Mouse (Mus musculus) midbrain, embryonic 14.5 days (tissue): Measurements from ENCODE around the gene Slc25a1. TPM values are rescaled to one million over a fixed set of nuclear protein-coding genes. Genes with fewer than 3 reads are reported as not detected.

Experiments
- ATAC-seq: fragments of 200-750 bp; cut with Nextera tagmentation; 2 replicates; pipeline ENCODE4 v1.8.0; 2017; ENCODE audit warnings: moderate number of reproducible peaks, moderate library complexity; ENCODE audit not compliant: low FRiP score, low TSS enrichment
- DNase-seq: peaks from one replicate; pipeline ENCODE4 v3.0.0-alpha.2; 2015
- H3K27ac ChIP-seq: fragments of 300-500 bp; sonication (generic); replicated peaks from 2 replicates; pipeline ENCODE4 v1.5.1; 2014; ENCODE audit warnings: mild to moderate bottlenecking, low read depth, low read length, moderate library complexity
- H3K27me3 ChIP-seq: fragments of 300-500 bp; sonication (generic); 2 replicates; pipeline ENCODE4 v1.6.1; 2014; ENCODE audit warnings: low read length, control low read depth, mixed read lengths; ENCODE audit not compliant: control insufficient read depth, insufficient read depth
- H3K36me3 ChIP-seq: fragments of 300-500 bp; sonication (generic); 2 replicates; pipeline ENCODE4 v1.6.1; 2014; ENCODE audit warnings: low read length, control low read depth; ENCODE audit not compliant: control insufficient read depth, insufficient read depth
- H3K4me1 ChIP-seq: fragments of 300-500 bp; sonication (generic); 2 replicates; pipeline ENCODE4 v1.6.1; 2014; ENCODE audit warnings: mild to moderate bottlenecking, antibody characterized with exemption, low read length, control low read depth; ENCODE audit not compliant: control insufficient read depth, insufficient read depth
- H3K4me2 ChIP-seq: fragments of 300-500 bp; sonication (generic); 2 replicates; pipeline ENCODE4 v1.6.1; 2014; ENCODE audit warnings: mild to moderate bottlenecking, low read length, moderate library complexity
- H3K4me3 ChIP-seq: fragments of 300-500 bp; sonication (generic); replicated peaks from 2 replicates; pipeline ENCODE4 v1.5.1; 2014; ENCODE audit warnings: low read depth, low read length
- H3K9ac ChIP-seq: fragments of 300-500 bp; sonication (generic); replicated peaks from 2 replicates; pipeline ENCODE4 v1.6.1; 2014; ENCODE audit warnings: mild to moderate bottlenecking, low read length, moderate library complexity
- H3K9me3 ChIP-seq: fragments of 300-500 bp; sonication (generic); 2 replicates; pipeline ENCODE4 v1.6.1; 2016; ENCODE audit warnings: low read length, control low read depth, mixed read lengths; ENCODE audit not compliant: control insufficient read depth
- WGBS: fragments of 180-500 bp; shearing (Covaris S2); extraction: QIAGEN DNeasy Blood & Tissue Kit; methylation state at CpG from one replicate; pipeline ENCODE4 v1.1.7; 2014; 5-methylcytosine and 5-hydroxymethylcytosine counted together
- polyA plus RNA-seq: library from polyadenylated mRNA; unstranded; fragments of >200 nt; fragmentation: Nextera tagmentation; extraction: Ambion mirVana; gene quantifications from 2 replicates; pipeline ENCODE4 v1.2.1, GENCODE M21; 2014

The Slc25a1 gene
- polyA plus RNA-seq, 1 experiment from 2014 or later, result 145 TPM

GRCm38 (mm10) chr16:17890342-17890727 lies 37.7 kb downstream of the Slc25a1 start:
- 55% methylated on average over 2 of the region's 2 CpGs for WGBS
- H3K27ac ChIP-seq, result no peak overlapping the region
- H3K4me2 ChIP-seq, result peak overlapping the region; percentile 93
- no peaks in the 10 kb centered on the region for H3K27me3 ChIP-seq
- H3K9ac ChIP-seq, result peak overlapping the region; percentile 99
- H3K4me3 ChIP-seq, result peak overlapping the region; percentile 92
- ATAC-seq, result no peak
- no peaks in the 10 kb centered on the region for H3K36me3 ChIP-seq
- H3K4me1 ChIP-seq, result peaks cover 17% of the 10 kb centered on the region
- peak; percentile 4 for DNase-seq
- no peaks in the 10 kb centered on the region for H3K9me3 ChIP-seq

GRCm38 (mm10) chr16:17889689-17890341 lies 38.2 kb downstream of the Slc25a1 start:
- Histone ChIP-seq H3K4me2 (peak overlapping the region; percentile 93), H3K4me1 (peaks cover 17% of the 10 kb centered on the region), H3K9me3 (no peaks in the 10 kb centered on the region), H3K36me3 (no peaks in the 10 kb centered on the region), H3K27me3 (no peaks in the 10 kb centered on the region), H3K9ac (peak overlapping the region; percentile 99), H3K27ac (no peak overlapping the region), H3K4me3 (peak overlapping the region; percentile 92)
- no peak for DNase-seq
- WGBS, result 83% methylated on average over 6 of the region's 6 CpGs
- ATAC-seq, result no peak

DNA sequence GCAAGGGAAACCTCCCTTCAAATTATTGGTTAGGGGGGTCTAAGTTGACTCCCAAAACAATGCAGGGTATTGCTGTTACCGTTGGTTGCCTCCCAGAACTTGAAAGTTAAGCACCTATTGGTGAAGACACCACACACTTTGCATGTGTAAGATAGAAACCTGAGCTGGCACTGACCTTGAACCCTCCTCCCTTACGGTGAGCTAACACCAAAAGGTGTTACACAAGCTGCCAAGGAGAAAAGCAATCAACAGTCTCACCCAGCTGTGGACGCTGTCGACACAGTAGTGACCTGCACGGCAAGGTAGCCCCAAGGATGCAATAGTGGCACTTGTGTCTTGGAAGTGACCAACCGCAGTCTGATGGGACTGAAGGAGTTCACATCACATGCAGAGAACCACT lies 43.9 kb downstream of the Slc25a1 start:
- Histone ChIP-seq H3K4me3 (no peak overlapping the region), H3K36me3 (no peaks in the 10 kb centered on the region), H3K4me2 (no peak overlapping the region), H3K27ac (no peak overlapping the region), H3K9me3 (no peaks in the 10 kb centered on the region), H3K27me3 (no peaks in the 10 kb centered on the region), H3K9ac (no peak overlapping the region), H3K4me1 (no peaks in the 10 kb centered on the region)
- DNase-seq (no peak), ATAC-seq (no peak)
- WGBS, result 97% methylated on average over 6 of the region's 6 CpGs

DNA sequence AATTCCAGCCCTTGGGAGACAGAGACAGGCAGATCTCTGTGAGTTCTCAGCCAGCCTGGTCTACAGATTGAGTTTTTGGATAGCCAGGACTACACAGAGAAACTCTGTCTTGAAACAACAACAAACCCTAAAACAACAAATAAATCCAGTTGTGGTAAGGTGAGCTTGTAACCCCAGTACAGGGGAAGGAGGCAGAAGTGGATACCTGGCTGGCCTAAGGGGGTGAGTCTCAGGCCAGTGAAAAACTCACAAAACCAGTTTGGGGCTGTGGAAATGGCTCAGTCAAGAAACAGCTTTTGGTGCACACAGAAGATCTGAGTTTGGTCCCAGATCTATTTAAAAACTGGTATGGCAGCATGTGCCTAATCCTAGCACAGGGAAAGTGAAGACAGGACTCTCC lies 45.8 kb downstream of the Slc25a1 start:
- Histone ChIP-seq H3K9me3 (no peaks in the 10 kb centered on the region), H3K4me3 (no peak overlapping the region), H3K4me2 (no peak overlapping the region), H3K9ac (no peak overlapping the region), H3K27me3 (no peaks in the 10 kb centered on the region), H3K4me1 (no peaks in the 10 kb centered on the region), H3K36me3 (no peaks in the 10 kb centered on the region), H3K27ac (no peak overlapping the region)
- no peak for ATAC-seq
- no peak for DNase-seq

DNA sequence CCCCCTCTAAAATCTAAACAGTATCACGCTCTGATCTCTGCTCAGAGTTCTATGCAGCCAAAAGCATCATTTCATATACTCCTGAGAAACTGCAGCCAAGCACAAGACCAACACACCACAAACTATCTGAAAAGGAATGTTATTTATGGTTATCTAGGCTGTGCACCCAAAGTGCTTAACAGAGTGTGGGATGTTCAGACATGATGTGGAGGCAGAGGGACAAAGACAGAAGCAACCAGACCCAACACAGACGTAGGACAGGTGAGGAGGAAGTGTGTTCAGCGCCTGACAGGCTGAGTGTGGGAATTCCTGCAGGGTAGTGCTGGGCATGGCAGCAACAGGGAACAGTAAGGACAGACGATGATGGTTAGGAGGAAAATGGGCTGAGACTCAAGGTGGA lies 48.4 kb downstream of the Slc25a1 start:
- Histone ChIP-seq H3K9ac (no peak overlapping the region), H3K36me3 (no peaks in the 10 kb centered on the region), H3K9me3 (no peaks in the 10 kb centered on the region), H3K4me1 (no peaks in the 10 kb centered on the region), H3K4me3 (no peak overlapping the region), H3K27me3 (no peaks in the 10 kb centered on the region), H3K4me2 (no peak overlapping the region), H3K27ac (no peak overlapping the region)
- 97% methylated on average over 4 of the region's 4 CpGs for WGBS
- ATAC-seq (no peak), DNase-seq (no peak)

DNA sequence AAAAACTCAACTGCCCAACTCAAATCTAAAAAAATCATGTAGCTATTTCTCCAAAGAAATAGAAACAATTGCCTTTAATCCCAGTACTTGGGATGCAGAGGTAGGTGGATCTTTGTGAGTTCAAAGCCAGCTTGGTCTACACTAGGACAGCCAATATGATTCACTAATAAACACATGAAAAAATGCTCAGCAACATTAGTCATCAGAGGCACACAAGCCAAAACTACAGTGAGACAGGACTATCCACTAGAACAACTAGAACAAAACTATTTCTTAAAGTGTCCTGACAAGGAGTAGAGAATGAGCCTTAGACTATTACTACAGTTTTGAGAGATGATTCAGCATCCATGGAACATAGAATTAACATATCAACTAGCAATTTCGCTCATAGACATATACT lies 51.9 kb downstream of the Slc25a1 start:
- 94% methylated on average over 1 of the region's 1 CpGs for WGBS
- Histone ChIP-seq H3K4me3 (no peak overlapping the region), H3K9ac (no peak overlapping the region), H3K4me2 (no peak overlapping the region), H3K27me3 (no peaks in the 10 kb centered on the region), H3K9me3 (no peaks in the 10 kb centered on the region), H3K36me3 (peaks cover 16% of the 10 kb centered on the region), H3K27ac (no peak overlapping the region), H3K4me1 (no peaks in the 10 kb centered on the region)
- DNase-seq, result no peak
- ATAC-seq, result no peak

Other genes with a start within 250 kb of the Slc25a1 start
- gene Med15, start 195.3 kb downstream of the Slc25a1 start, polyA plus RNA-seq, result 37.2 and 39.8 TPM in 2 replicates
- gene Klhl22, start 168.6 kb downstream of the Slc25a1 start, polyA plus RNA-seq, result 75.5 and 75.6 TPM in 2 replicates
- gene Scarf2, start 130.9 kb downstream of the Slc25a1 start, polyA plus RNA-seq, result 0.55 and 1.0 TPM in 2 replicates
- gene B830017H08Rik, start 95.1 kb downstream of the Slc25a1 start, polyA plus RNA-seq, result 2.4 and 5.3 TPM in 2 replicates
- gene Car15, start 89.9 kb downstream of the Slc25a1 start, polyA plus RNA-seq, result 3.8 and 3.9 TPM in 2 replicates
- gene Gm20518, start 36.5 kb downstream of the Slc25a1 start, polyA plus RNA-seq, result 0.54 and 0.55 TPM in 2 replicates
- 0.08 and 0.09 TPM in 2 replicates for gene Tssk1, start 34.0 kb downstream of the Slc25a1 start, polyA plus RNA-seq
- gene Dgcr2, start 29.7 kb downstream of the Slc25a1 start, polyA plus RNA-seq, result 104 and 108 TPM in 2 replicates
- not detected in 2 replicates for gene Tssk2, start 29.6 kb downstream of the Slc25a1 start, polyA plus RNA-seq
- gene Ess2, start 16.9 kb downstream of the Slc25a1 start, polyA plus RNA-seq, result 44.1 and 44.6 TPM in 2 replicates
- gene Gsc2, start 13.2 kb downstream of the Slc25a1 start, polyA plus RNA-seq, result 0.84 and 0.93 TPM in 2 replicates
- gene Vpreb2, start 52.2 kb upstream of the Slc25a1 start, polyA plus RNA-seq, result not detected in 2 replicates
- gene Dgcr6, start 124.6 kb upstream of the Slc25a1 start, polyA plus RNA-seq, result 157 and 187 TPM in 2 replicates
- gene Prodh, start 162.0 kb upstream of the Slc25a1 start, polyA plus RNA-seq, result 3.3 and 4.0 TPM in 2 replicates
- gene Rtn4r, start 199.4 kb upstream of the Slc25a1 start, polyA plus RNA-seq, result 18.6 and 28.6 TPM in 2 replicates